Mouse (Mus musculus) WW6 (cell line): ENCODE measurements around the gene Tbx22.

ENCODE experiments used
- DNase-seq: peaks from one replicate; pipeline ENCODE4 v3.0.0-alpha.2; 2013; ENCODE audit warnings: low read depth, low spot score

Gene Tbx22

DNA sequence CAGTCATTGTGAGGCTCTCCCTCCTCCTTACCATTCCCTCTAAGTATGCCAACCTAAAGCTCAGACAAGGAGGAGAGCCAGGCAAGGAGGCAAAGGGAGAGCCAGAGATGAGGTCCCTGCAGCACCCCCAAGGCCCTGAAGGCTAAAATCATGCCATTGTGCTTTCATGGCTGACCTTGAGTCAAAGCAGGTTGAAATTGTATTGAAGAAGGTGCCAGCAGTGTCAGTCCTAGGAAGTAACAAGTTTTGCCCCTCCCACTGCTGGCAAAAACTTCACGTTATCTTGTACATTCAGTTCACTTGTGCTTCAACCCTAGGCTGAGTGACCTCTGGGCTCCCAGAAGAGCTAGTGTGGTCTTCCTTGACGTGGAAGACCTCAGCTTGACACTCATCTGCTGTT lies at the start of gene Tbx22:
Gene Tbx22 (plus strand): TSS at position 301 of the 400 bp plus-strand sequence.
- no peak for DNase-seq

DNA sequence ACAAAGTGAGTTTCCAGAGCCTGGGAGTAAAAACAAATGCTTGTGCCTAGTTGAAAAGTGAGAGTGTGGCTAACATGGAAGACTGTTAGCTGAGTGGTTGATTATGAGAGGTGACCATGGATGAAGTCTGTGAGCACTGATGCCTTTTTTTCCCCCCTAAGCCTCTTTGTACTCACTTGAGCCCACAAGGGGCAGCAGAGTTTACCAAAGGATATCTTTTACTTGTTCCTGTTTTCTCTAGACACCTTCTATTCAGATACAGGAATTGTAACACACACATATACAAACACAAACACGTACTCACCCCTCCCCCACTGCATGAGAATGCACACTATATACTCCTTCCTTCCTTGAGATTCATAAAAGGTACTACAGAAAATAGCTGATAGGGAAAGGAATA lies 913 bp downstream of the Tbx22 start:
- no peak for DNase-seq

DNA sequence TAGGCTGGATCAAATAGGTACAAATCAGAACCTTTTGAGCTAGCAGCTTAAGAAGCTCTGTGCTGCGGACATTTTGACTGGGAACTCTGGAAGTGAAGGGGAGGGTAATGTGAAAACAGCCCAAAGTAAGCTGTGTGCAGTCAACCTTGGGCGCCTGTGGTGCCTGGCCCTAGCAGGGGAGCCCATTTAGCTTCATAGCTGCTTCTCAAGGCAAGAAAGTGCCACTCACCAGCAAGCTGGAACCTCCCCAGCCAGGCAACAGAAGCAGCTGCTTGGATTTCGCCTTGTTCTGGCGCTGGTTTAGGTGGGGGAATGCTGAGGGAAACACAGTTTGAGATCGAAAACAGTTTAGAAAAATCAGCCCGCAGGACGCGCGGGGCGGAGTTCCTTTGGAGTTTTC lies 11.4 kb downstream of the Tbx22 start:
- DNase-seq, result no peak

DNA sequence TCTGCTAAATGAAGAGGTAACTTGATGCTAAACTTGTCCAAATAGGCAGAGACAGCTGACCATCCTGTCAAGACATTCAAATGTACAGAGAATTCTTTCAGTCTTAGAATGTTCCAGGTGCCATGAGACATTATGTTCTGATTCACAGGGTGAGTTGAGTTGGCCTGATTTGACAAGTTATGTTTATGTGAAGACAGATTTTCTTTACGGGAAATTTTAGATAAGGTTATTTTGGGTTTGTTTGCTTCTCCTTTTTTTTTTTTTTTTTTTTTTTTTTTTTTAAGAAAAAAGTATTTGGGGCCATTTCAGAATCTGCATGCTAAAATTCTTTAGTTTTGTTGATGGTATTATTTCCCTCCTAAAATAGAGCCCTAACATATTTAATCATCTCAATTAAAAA lies 40.8 kb downstream of the Tbx22 start:
- DNase-seq, result no peak

DNA sequence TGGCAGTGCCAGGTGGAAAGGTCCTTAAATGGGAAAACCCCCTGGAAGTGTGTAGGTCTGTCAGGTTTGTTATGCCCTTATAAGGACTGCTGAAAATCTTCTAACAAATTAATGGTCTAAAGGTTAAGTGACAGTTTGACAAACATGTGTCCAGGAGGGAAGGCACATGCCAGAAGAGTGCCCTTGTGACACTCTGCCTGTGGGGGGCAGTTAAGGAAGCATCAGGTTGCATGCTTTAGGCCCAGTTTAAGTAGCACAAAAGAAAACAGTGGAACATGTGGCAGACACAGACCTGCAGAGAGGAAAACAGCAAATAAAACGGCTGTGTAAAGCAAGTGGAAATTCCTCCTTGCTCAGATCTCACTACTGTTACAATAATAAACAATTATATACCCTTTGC lies 55.8 kb downstream of the Tbx22 start:
- DNase-seq, result no peak
